Mouse (Mus musculus) kidney, embryonic 15.5 days (tissue): ENCODE data around the gene Rapgef4. TPM values are rescaled to one million over a fixed set of nuclear protein-coding genes. Genes with fewer than 3 reads are reported as not detected.
A peak's percentile ranks its signal among the peaks of the same experiment; 100 is the strongest.

ENCODE experiments used
- ATAC-seq: fragments of 200-750 bp; cut with Nextera tagmentation; replicated peaks from 2 replicates; pipeline ENCODE4 v1.8.0; 2017; ENCODE audit warnings: moderate TSS enrichment; ENCODE audit not compliant: low FRiP score
- H3K27ac ChIP-seq: fragments of 300-500 bp; sonication (generic); 2 replicates; pipeline ENCODE4 v1.5.1; 2015; ENCODE audit warnings: mild to moderate bottlenecking, inconsistent platforms
- H3K27me3 ChIP-seq: fragments of 300-500 bp; sonication (generic); 2 replicates; pipeline ENCODE4 v1.6.1; 2015; ENCODE audit warnings: inconsistent platforms
- H3K36me3 ChIP-seq: fragments of 300-500 bp; sonication (generic); 2 replicates; pipeline ENCODE4 v1.6.1; 2015; ENCODE audit warnings: inconsistent platforms
- H3K4me1 ChIP-seq: fragments of 300-500 bp; sonication (generic); 2 replicates; pipeline ENCODE4 v1.6.1; 2015; ENCODE audit warnings: inconsistent platforms
- H3K4me2 ChIP-seq: fragments of 300-500 bp; sonication (generic); 2 replicates; pipeline ENCODE4 v1.6.1; 2015; ENCODE audit warnings: moderate library complexity, mild to moderate bottlenecking, inconsistent platforms
- H3K4me3 ChIP-seq: fragments of 300-500 bp; sonication (generic); replicated peaks from 2 replicates; pipeline ENCODE4 v1.5.1; 2015; ENCODE audit warnings: mild to moderate bottlenecking, inconsistent platforms
- H3K9ac ChIP-seq: fragments of 300-500 bp; sonication (generic); 2 replicates; pipeline ENCODE4 v1.6.1; 2015; ENCODE audit warnings: mild to moderate bottlenecking, inconsistent platforms
- H3K9me3 ChIP-seq: fragments of 300-500 bp; sonication (generic); replicated peaks from 2 replicates; pipeline ENCODE4 v1.6.1; 2016; ENCODE audit warnings: inconsistent platforms
- WGBS: fragments of 180-500 bp; shearing (Covaris S2); methylation state at CpG from one replicate; pipeline ENCODE4 v1.1.7; 2015; ENCODE audit warnings: mixed read lengths; 5-methylcytosine and 5-hydroxymethylcytosine counted together
- polyA plus RNA-seq: library from polyadenylated mRNA; unstranded; fragments of >200 nt; fragmentation: Nextera tagmentation; extraction: Ambion mirVana; gene quantifications from 2 replicates; pipeline ENCODE4 v1.2.1, GENCODE M21; 2015

Gene Rapgef4
- polyA plus RNA-seq, 1 experiment from 2014 or later = 9.4 TPM

GRCm38 (mm10) chr2:71964216-71964615, 16.8 kb upstream of the Rapgef4 start:
- H3K27ac ChIP-seq = no peak overlapping the region
- no peak overlapping the region for H3K4me3 ChIP-seq
- 0 out of 2 replicates have a peak, but pooled peaks cover 5% of the 10 kb centered on the region for H3K4me1 ChIP-seq
- H3K27me3 ChIP-seq = no peaks in the 10 kb centered on the region
- no peak overlapping the region for H3K4me2 ChIP-seq
- ATAC-seq = no peak
- H3K9ac ChIP-seq = no peak overlapping the region
- H3K36me3 ChIP-seq = no peaks in the 10 kb centered on the region
- no peaks in the 10 kb centered on the region for H3K9me3 ChIP-seq
- 50% methylated on average over 10 of the region's 10 CpGs for WGBS

- 85% methylated on average over 4 of the region's 4 CpGs for WGBS
- H3K36me3 ChIP-seq = no peaks in the 10 kb centered on the region
- H3K27ac ChIP-seq = no peak overlapping the region
- no peak overlapping the region for H3K9ac ChIP-seq
- 0 out of 2 replicates have a peak, but pooled peaks cover 5% of the 10 kb centered on the region for H3K4me1 ChIP-seq
- H3K4me2 ChIP-seq = no peak overlapping the region
- H3K27me3 ChIP-seq = no peaks in the 10 kb centered on the region
- H3K4me3 ChIP-seq = no peak overlapping the region
- ATAC-seq = no peak
- H3K9me3 ChIP-seq = no peaks in the 10 kb centered on the region
These were observed 15.6 kb upstream of the Rapgef4 start for GRCm38 (mm10) chr2:71965476-71965875.

- H3K27me3 ChIP-seq = no peaks in the 10 kb centered on the region
- 27% methylated on average over 4 of the region's 4 CpGs for WGBS
- no peaks in the 10 kb centered on the region for H3K9me3 ChIP-seq
- no peak overlapping the region for H3K27ac ChIP-seq
- H3K36me3 ChIP-seq = no peaks in the 10 kb centered on the region
- H3K9ac ChIP-seq = no peak overlapping the region
- no peak overlapping the region for H3K4me3 ChIP-seq
- H3K4me1 ChIP-seq = 0 out of 2 replicates have a peak, but pooled peaks cover 5% of the 10 kb centered on the region
- 0 out of 2 replicates have a peak, but pooled peaks have one; percentile 43 for ATAC-seq
- H3K4me2 ChIP-seq = no peak overlapping the region
These were observed 14.3 kb upstream of the Rapgef4 start for GRCm38 (mm10) chr2:71966737-71967136.

- WGBS = 53% methylated on average over 5 of the region's 5 CpGs
- no peaks in the 10 kb centered on the region for H3K36me3 ChIP-seq
- no peaks in the 10 kb centered on the region for H3K27me3 ChIP-seq
- H3K4me3 ChIP-seq = no peak overlapping the region
- no peaks in the 10 kb centered on the region for H3K9me3 ChIP-seq
- no peak overlapping the region for H3K9ac ChIP-seq
- no peak for ATAC-seq
- H3K4me1 ChIP-seq = 0 out of 2 replicates have a peak, but pooled peaks cover 5% of the 10 kb centered on the region
- no peak overlapping the region for H3K4me2 ChIP-seq
- no peak overlapping the region for H3K27ac ChIP-seq
These were observed 13.2 kb upstream of the Rapgef4 start for GRCm38 (mm10) chr2:71967855-71968254.

- ATAC-seq = no peak
- Histone ChIP-seq H3K27ac (no peak overlapping the region), H3K4me1 (no peaks in the 10 kb centered on the region), H3K4me2 (no peak overlapping the region), H3K4me3 (no peak overlapping the region), H3K36me3 (no peaks in the 10 kb centered on the region), H3K27me3 (0 out of 2 replicates have a peak, but pooled peaks cover 3% of the 10 kb centered on the region), H3K9ac (no peak overlapping the region), H3K9me3 (no peaks in the 10 kb centered on the region)
- WGBS = 65% methylated on average over 3 of the region's 3 CpGs
These were observed 7.4 kb upstream of the Rapgef4 start for GRCm38 (mm10) chr2:71973646-71974045.

- H3K36me3 ChIP-seq = no peaks in the 10 kb centered on the region
- H3K4me1 ChIP-seq = no peaks in the 10 kb centered on the region
- H3K27ac ChIP-seq = no peak overlapping the region
- H3K9ac ChIP-seq = no peak overlapping the region
- H3K4me2 ChIP-seq = no peak overlapping the region
- WGBS = 83% methylated on average over 10 of the region's 11 CpGs
- H3K4me3 ChIP-seq = no peak overlapping the region
- no peak for ATAC-seq
- 0 out of 2 replicates have a peak, but pooled peaks cover 6% of the 10 kb centered on the region for H3K27me3 ChIP-seq
- no peaks in the 10 kb centered on the region for H3K9me3 ChIP-seq
These were observed 6.7 kb upstream of the Rapgef4 start for GRCm38 (mm10) chr2:71974143-71974846.

- WGBS = 83% methylated on average over 7 of the region's 7 CpGs
- Histone ChIP-seq H3K9me3 (no peaks in the 10 kb centered on the region), H3K4me2 (no peak overlapping the region), H3K4me3 (no peak overlapping the region), H3K9ac (no peak overlapping the region), H3K4me1 (peaks cover 23% of the 10 kb centered on the region), H3K36me3 (no peaks in the 10 kb centered on the region), H3K27me3 (peaks cover 30% of the 10 kb centered on the region), H3K27ac (no peak overlapping the region)
- ATAC-seq = no peak
These were observed 1.1 kb upstream of the Rapgef4 start for GRCm38 (mm10) chr2:71979981-71980380.

GRCm38 (mm10) chr2:71981343-71981851, 357 bp downstream of the Rapgef4 start:
- Histone ChIP-seq H3K4me2 (peak overlapping the region; percentile 98), H3K27me3 (peaks cover 30% of the 10 kb centered on the region), H3K27ac (no peak overlapping the region), H3K36me3 (no peaks in the 10 kb centered on the region), H3K4me3 (peak overlapping the region; percentile 67), H3K9me3 (no peaks in the 10 kb centered on the region), H3K4me1 (peaks cover 28% of the 10 kb centered on the region), H3K9ac (peak overlapping the region; percentile 62)
- ATAC-seq = no peak
- WGBS = 8% methylated on average over 24 of the region's 24 CpGs

GRCm38 (mm10) chr2:71981896-71982295, 856 bp downstream of the Rapgef4 start:
- Histone ChIP-seq H3K9me3 (no peaks in the 10 kb centered on the region), H3K4me1 (peaks cover 28% of the 10 kb centered on the region), H3K4me3 (peak overlapping the region; percentile 67), H3K36me3 (no peaks in the 10 kb centered on the region), H3K9ac (no peak overlapping the region), H3K27me3 (peaks cover 30% of the 10 kb centered on the region), H3K4me2 (peak overlapping the region; percentile 98; the same call in 1 of the 2 replicates), H3K27ac (no peak overlapping the region)
- WGBS = 54% methylated on average over 6 of the region's 6 CpGs
- no peak for ATAC-seq

GRCm38 (mm10) chr2:71982868-71983597, 2.0 kb downstream of the Rapgef4 start:
- no peaks in the 10 kb centered on the region for H3K9me3 ChIP-seq
- peak; percentile 72; the same call in 1 of the 2 replicates for ATAC-seq
- H3K4me3 ChIP-seq = no peak overlapping the region
- H3K4me1 ChIP-seq = peaks cover 31% of the 10 kb centered on the region
- no peaks in the 10 kb centered on the region for H3K36me3 ChIP-seq
- 54% methylated on average over 10 of the region's 10 CpGs for WGBS
- H3K27ac ChIP-seq = no peak overlapping the region
- 0 out of 2 replicates have a peak overlapping the region, but pooled peaks have one; percentile 21 for H3K4me2 ChIP-seq
- H3K27me3 ChIP-seq = peaks cover 30% of the 10 kb centered on the region
- H3K9ac ChIP-seq = no peak overlapping the region

GRCm38 (mm10) chr2:71985730-71986129, 4.7 kb downstream of the Rapgef4 start:
- Histone ChIP-seq H3K27me3 (peaks cover 12% of the 10 kb centered on the region), H3K9ac (no peak overlapping the region), H3K27ac (no peak overlapping the region), H3K36me3 (no peaks in the 10 kb centered on the region), H3K4me2 (no peak overlapping the region), H3K4me1 (peaks cover 36% of the 10 kb centered on the region), H3K4me3 (no peak overlapping the region), H3K9me3 (no peaks in the 10 kb centered on the region)
- ATAC-seq = no peak
- WGBS = 63% methylated on average over 2 of the region's 2 CpGs

GRCm38 (mm10) chr2:71986276-71986848, 5.3 kb downstream of the Rapgef4 start:
- no peak for ATAC-seq
- WGBS = 68% methylated on average over 12 of the region's 12 CpGs
- no peak overlapping the region for H3K9ac ChIP-seq

More at GRCm38 (mm10) chr2:71986276-71986848, 5.3 kb downstream of the Rapgef4 start:
- Histone ChIP-seq H3K4me3 (no peak overlapping the region), H3K27ac (no peak overlapping the region), H3K27me3 (peaks cover 10% of the 10 kb centered on the region), H3K4me1 (peaks cover 33% of the 10 kb centered on the region), H3K4me2 (no peak overlapping the region), H3K36me3 (no peaks in the 10 kb centered on the region), H3K9me3 (no peaks in the 10 kb centered on the region)
